Mouse (Mus musculus) hindlimb bud, embryonic 11.5 days (tissue): ENCODE results near the gene Elmo3.

Experiments
- DNase-seq: peaks from one replicate; pipeline ENCODE4 v3.0.0-alpha.2; 2012; ENCODE audit warnings: low read depth, low spot score; ENCODE audit errors: extremely low spot score

The Elmo3 gene

DNA sequence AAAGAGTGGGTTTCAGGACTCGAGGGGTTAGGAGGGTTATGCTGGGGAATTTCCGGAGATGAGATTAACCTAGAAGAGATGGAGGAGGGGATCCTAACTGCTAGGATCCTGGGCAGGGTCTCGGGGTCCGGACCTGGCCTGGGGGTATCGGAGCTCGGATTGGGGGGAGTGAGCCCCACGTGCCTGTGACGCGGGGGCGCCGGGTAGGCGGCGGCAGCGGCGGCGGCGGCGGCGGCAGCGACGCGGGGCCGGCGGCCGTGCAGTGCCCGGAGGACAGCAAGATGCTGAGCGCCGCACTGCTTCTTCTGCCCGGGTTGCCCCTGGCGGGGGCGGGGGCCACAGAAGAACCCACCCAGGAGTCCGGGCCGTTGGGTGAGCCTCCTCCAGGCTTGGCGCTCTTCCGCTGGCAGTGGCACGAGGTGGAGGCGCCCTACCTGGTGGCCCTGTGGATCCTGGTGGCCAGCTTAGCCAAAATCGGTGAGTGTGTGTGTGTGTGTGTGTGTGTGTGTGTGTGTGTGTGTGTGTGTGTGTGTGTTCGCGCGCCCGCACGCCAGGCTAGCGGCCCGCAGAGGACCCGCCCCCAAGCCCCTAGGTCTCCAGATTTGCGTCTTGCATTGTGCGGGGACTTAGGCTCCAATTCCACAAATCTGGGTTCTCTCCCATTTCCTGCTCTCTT lies 43.8 kb downstream of the Elmo3 start:
- no peak for DNase-seq

- DNase-seq = no peak
Observed at GRCm38 (mm10) chr8:105350186-105350585, 44.8 kb downstream of the Elmo3 start.

- no peak for DNase-seq
Observed at GRCm38 (mm10) chr8:105353583-105354135, 48.3 kb downstream of the Elmo3 start.

DNA sequence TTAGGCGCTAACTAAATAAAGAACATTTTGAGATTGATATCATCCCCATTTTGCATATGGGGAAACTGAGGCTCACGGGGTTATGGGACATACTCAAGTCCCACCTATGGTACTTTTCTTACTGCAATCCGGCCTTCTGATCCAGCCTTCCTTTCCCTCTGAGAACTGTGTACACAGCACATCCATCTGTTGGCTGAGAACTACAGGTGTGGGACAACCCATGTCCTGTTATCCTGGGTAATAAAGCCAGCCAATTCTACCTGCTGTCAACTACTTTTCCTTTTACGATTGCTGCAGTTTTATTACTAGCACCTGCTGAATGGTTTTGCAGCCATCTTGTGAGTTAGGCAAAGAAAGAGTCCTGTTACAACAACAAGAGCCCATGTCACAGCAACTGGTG lies 49.1 kb downstream of the Elmo3 start:
- DNase-seq = no peak

DNA sequence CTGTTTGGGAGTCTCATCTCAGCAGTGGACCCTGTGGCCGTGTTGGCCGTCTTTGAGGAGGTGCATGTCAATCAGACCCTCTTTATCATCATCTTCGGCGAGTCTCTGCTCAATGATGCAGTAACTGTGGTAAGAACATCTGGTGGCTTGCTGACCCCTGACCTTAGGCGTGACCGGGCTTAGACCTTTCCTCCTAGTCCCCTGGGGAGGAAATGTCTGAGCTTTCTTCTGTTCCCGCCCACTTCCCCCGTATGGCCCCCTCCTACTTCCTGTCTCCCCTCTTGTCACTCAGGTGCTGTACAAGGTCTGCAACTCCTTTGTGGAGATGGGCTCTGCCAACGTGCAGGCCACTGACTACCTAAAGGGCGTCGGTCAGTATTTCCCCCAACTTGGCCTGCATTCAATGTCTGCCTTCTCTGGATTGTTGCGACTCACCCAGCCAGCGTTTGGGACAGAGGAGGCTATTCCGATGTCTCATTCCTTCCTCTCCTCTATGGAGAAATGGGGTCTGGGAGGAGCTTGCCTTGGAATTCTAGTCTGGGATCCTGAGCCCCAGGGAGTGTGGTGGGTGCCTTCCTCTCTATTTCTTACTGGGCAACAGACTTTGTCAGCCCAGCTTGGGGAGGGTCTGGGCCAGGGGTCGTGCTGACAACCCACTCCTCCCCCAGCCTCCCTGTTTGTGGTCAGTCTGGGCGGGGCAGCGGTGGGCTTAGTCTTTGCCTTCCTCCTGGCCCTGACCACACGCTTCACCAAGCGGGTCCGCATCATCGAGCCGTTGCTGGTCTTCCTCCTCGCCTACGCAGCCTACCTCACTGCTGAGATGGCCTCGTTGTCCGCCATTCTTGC lies 50.0 kb downstream of the Elmo3 start:
- DNase-seq = no peak

- DNase-seq = no peak
Observed at GRCm38 (mm10) chr8:105356681-105357080, 51.3 kb downstream of the Elmo3 start.

DNA sequence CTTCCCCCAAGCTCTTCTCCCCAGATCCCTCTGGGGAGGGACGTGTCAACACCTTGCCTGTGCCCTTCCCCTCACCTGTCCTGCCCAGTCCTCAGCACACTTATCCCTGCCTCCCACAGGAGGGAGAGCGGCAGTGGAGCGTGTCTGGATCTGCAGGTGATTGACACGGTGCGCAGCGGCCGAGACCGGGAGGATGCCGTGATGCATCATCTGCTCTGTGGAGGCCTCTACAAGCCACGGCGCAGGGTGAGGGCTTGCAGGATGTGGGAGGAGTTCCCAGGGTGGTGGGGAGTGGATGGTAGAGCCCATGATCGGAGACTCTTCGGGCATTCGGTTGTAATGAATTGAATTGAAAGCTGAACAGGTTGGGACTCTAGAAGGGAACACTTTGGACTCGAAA lies 53.8 kb downstream of the Elmo3 start:
- no peak for DNase-seq

DNA sequence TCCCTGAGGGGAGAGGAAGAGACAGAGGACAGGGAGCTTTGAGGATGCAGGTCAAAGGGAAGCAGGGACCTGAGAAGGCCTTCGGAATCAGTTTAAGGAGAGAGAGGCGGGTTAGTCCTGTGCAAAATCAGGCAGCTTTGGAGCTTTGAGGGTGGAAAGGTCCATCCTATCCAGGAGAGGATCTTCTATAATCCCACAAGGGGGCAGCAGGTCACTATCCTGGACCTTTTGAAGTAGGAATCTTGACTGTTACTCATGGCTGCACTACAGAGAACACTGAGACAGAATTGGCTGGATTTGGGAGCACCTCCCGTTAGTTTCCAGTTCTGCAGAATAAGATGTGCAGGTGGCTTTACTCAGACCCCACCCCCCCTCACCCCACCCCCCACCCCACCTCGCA lies 54.2 kb downstream of the Elmo3 start:
- no peak for DNase-seq
